Mouse (Mus musculus) stomach, embryonic 15.5 days (tissue): ENCODE results near the gene Ctnnd2. TPM values are rescaled to one million over a fixed set of nuclear protein-coding genes. Genes with fewer than 3 reads are reported as not detected.

Source experiments
- ATAC-seq: fragments of 200-750 bp; cut with Nextera tagmentation; 2 replicates; pipeline ENCODE4 v1.8.0; 2017; ENCODE audit warnings: low read depth, moderate number of reproducible peaks, moderate TSS enrichment; ENCODE audit not compliant: insufficient read depth, low FRiP score
- H3K27ac ChIP-seq: fragments of 300-500 bp; sonication (generic); 2 replicates; pipeline ENCODE4 v1.5.1; 2015; ENCODE audit warnings: mild to moderate bottlenecking, inconsistent platforms
- H3K27me3 ChIP-seq: fragments of 300-500 bp; sonication (generic); replicated peaks from 2 replicates; pipeline ENCODE4 v1.6.1; 2015; ENCODE audit warnings: inconsistent platforms
- H3K36me3 ChIP-seq: fragments of 300-500 bp; sonication (generic); 2 replicates; pipeline ENCODE4 v1.6.1; 2015; ENCODE audit warnings: inconsistent platforms
- H3K4me1 ChIP-seq: fragments of 300-500 bp; sonication (generic); 2 replicates; pipeline ENCODE4 v1.6.1; 2015; ENCODE audit warnings: inconsistent platforms
- H3K4me2 ChIP-seq: fragments of 300-500 bp; sonication (generic); 2 replicates; pipeline ENCODE4 v1.6.1; 2015; ENCODE audit warnings: mild to moderate bottlenecking, inconsistent platforms
- H3K4me3 ChIP-seq: fragments of 300-500 bp; sonication (generic); replicated peaks from 2 replicates; pipeline ENCODE4 v1.5.1; 2015; ENCODE audit warnings: inconsistent platforms
- H3K9ac ChIP-seq: fragments of 300-500 bp; sonication (generic); 2 replicates; pipeline ENCODE4 v1.6.1; 2015; ENCODE audit warnings: inconsistent platforms
- H3K9me3 ChIP-seq: fragments of 300-500 bp; sonication (generic); 2 replicates; pipeline ENCODE4 v1.6.1; 2016; ENCODE audit warnings: inconsistent platforms
- WGBS: fragments of 180-500 bp; shearing (Covaris S2); methylation state at CpG from one replicate; pipeline ENCODE4 v1.1.7; 2015; 5-methylcytosine and 5-hydroxymethylcytosine counted together
- polyA plus RNA-seq: library from polyadenylated mRNA; unstranded; fragments of >200 nt; fragmentation: Nextera tagmentation; extraction: Ambion mirVana; gene quantifications from 2 replicates; pipeline ENCODE4 v1.2.1, GENCODE M21; 2015

The Ctnnd2 gene
- polyA plus RNA-seq, 1 experiment from 2014 or later: 4.5 TPM

- no peak overlapping the region for H3K9ac ChIP-seq
- H3K36me3 ChIP-seq: no peaks in the 10 kb centered on the region
- H3K4me3 ChIP-seq: no peak overlapping the region
- ATAC-seq: no peak
- no peak overlapping the region for H3K27ac ChIP-seq
- WGBS: 81% methylated on average over 6 of the region's 6 CpGs
- H3K4me2 ChIP-seq: no peak overlapping the region
- H3K27me3 ChIP-seq: no peaks in the 10 kb centered on the region
- H3K4me1 ChIP-seq: no peaks in the 10 kb centered on the region
- no peaks in the 10 kb centered on the region for H3K9me3 ChIP-seq
Observed at GRCm38 (mm10) chr15:30471280-30471966, 299.0 kb downstream of the Ctnnd2 start.

DNA sequence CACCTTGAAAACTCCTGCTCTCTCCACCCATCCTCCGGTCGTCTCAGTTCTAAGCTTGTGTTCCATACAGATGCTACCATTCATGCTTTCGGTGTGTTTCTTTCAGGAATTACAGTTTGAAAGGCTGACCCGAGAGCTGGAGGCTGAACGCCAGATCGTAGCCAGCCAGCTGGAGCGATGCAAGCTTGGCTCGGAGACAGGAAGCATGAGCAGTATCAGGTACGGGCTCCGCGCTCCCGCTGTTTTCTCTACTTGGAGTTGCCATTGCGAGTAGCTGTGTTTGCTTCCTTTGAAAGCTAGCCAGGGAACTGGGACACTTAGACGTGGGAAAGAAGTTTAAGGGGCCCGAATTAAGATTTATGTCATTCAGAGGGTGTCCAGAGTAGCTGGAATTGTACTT is 308.3 kb downstream of the Ctnnd2 start:
- Histone ChIP-seq H3K9me3 (no peaks in the 10 kb centered on the region), H3K4me1 (no peaks in the 10 kb centered on the region)
- WGBS: 58% methylated on average over 15 of the region's 15 CpGs

DNA sequence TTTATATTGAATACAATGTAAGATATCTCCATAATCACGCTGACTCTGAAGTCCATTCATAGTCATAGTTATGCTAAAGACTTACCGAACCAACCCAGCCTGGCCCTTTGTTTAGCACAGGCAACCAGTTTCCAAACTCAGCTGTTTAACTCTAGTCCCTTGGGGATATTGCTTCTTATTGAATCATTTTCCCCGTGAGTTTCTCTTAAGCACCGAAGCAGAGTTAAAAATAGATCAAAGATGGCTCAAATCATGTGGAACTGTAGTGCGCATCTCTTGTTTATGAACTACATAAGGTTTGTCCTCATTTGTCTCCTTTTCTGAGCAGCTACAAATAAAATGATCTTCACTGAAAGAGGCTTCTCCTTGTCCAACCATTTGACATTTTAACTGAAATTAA is 334.1 kb downstream of the Ctnnd2 start:
- WGBS: 70% methylated on average over 5 of the region's 5 CpGs
- H3K27ac ChIP-seq: no peak overlapping the region
- H3K27me3 ChIP-seq: no peaks in the 10 kb centered on the region
- H3K4me2 ChIP-seq: no peak overlapping the region
- no peaks in the 10 kb centered on the region for H3K9me3 ChIP-seq
- H3K4me3 ChIP-seq: no peak overlapping the region
- no peak for ATAC-seq
- H3K36me3 ChIP-seq: no peaks in the 10 kb centered on the region
- H3K9ac ChIP-seq: no peak overlapping the region
- no peaks in the 10 kb centered on the region for H3K4me1 ChIP-seq

More for the DNA sequence above, 308.3 kb downstream of the Ctnnd2 start:
- Histone ChIP-seq H3K4me2 (no peak overlapping the region), H3K27me3 (no peaks in the 10 kb centered on the region), H3K9ac (no peak overlapping the region), H3K36me3 (no peaks in the 10 kb centered on the region), H3K4me3 (no peak overlapping the region), H3K27ac (no peak overlapping the region)
- ATAC-seq: no peak

DNA sequence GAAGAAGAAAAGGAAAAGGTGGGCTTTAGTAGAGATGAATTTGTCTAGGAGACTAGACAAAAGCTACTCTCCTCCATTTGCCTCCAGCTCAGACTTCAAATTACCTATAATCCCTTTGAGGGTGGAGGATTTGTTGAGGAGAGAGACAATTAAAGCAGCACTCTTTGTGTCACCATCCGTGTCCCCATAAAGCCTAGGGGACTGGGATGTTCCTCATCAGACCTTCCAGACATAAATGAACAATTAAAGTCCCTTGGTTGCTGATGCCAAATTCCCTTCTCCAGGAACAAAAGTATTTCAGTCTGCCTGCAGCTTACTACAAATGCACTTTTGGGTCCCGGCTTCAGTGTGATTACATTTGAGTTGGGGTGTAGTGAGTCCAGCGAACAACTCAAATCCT is 340.1 kb downstream of the Ctnnd2 start:
- WGBS: 70% methylated on average over 3 of the region's 3 CpGs
- H3K9me3 ChIP-seq: no peaks in the 10 kb centered on the region
- no peak overlapping the region for H3K4me3 ChIP-seq

DNA sequence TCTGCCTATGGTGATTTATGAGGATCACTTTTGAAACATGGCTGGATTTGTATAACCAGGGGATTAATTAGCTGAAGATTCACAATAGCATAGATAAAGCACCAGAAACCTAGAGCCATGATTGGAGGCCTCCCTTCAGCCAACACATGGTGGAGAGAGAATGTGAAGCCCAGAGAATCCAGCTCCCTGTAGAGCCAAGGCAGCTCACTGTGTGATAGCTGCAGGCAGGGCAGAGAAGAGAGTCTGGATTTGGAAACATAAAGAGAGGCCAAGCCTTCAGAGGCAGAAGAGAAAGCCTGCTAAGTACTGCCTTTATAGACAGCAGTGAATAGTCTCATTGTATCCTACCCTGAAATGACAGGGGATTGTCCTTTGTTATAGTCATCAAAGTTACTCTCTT is 340.7 kb downstream of the Ctnnd2 start:
- Histone ChIP-seq H3K27ac (no peak overlapping the region), H3K27me3 (no peaks in the 10 kb centered on the region), H3K4me3 (no peak overlapping the region), H3K9me3 (no peaks in the 10 kb centered on the region), H3K36me3 (no peaks in the 10 kb centered on the region), H3K4me1 (no peaks in the 10 kb centered on the region), H3K4me2 (no peak overlapping the region), H3K9ac (no peak overlapping the region)
- no peak for ATAC-seq

More for the DNA sequence above, 340.1 kb downstream of the Ctnnd2 start:
- no peaks in the 10 kb centered on the region for H3K4me1 ChIP-seq
- H3K27ac ChIP-seq: no peak overlapping the region
- H3K36me3 ChIP-seq: no peaks in the 10 kb centered on the region
- ATAC-seq: no peak
- H3K4me2 ChIP-seq: no peak overlapping the region
- no peak overlapping the region for H3K9ac ChIP-seq
- no peaks in the 10 kb centered on the region for H3K27me3 ChIP-seq

DNA sequence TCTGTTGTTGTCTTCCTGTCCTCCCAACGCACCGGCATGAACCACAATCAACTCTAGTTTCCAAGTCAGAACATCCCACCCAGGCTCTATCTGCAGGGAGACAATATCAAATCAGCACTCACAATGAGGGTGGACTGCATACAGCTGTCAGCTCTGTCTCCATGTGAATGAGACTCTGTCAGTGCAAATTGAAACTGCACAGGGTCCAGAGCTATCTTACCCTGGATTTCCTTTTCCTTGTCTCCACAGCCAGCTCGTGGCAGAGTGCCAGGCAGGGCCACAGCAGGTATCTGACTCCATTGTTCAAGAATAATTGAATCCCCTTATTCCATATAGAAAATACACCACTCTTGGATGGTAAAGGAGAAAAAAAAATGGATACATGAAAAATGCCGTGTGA is 343.0 kb downstream of the Ctnnd2 start:
- 67% methylated on average over 4 of the region's 4 CpGs for WGBS

DNA sequence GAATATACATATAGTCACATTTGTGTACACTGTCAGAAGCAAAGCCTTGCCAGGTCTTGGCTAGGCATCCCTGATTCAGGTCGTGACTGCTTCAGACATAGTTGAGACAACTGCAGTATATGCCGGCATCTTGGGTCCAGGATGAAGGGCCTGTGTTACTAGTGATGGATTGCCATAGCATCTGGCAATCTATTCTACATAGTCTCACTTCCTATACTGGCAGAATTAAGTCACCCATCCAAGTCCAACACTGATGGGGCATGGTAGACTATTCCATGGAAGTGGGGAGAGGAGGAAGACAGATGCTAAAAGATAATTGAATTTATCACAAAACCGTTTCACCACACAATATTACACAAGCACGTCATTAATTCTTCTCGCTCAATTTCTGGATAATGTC is 369.1 kb downstream of the Ctnnd2 start:
- no peak overlapping the region for H3K4me3 ChIP-seq
- ATAC-seq: no peak
- no peak overlapping the region for H3K4me2 ChIP-seq
- 76% methylated on average over 5 of the region's 5 CpGs for whole genome bisulfite sequencing
- no peaks in the 10 kb centered on the region for H3K9me3 ChIP-seq
- H3K36me3 ChIP-seq: no peaks in the 10 kb centered on the region
- H3K27ac ChIP-seq: no peak overlapping the region
- H3K9ac ChIP-seq: no peak overlapping the region
- H3K27me3 ChIP-seq: no peaks in the 10 kb centered on the region
- no peaks in the 10 kb centered on the region for H3K4me1 ChIP-seq

More for the DNA sequence above, 343.0 kb downstream of the Ctnnd2 start:
- Histone ChIP-seq H3K4me2 (no peak overlapping the region), H3K27ac (no peak overlapping the region), H3K4me1 (no peaks in the 10 kb centered on the region), H3K9me3 (no peaks in the 10 kb centered on the region), H3K4me3 (no peak overlapping the region), H3K9ac (no peak overlapping the region), H3K36me3 (no peaks in the 10 kb centered on the region), H3K27me3 (no peaks in the 10 kb centered on the region)
- no peak for ATAC-seq

- no peaks in the 10 kb centered on the region for H3K36me3 ChIP-seq
- no peaks in the 10 kb centered on the region for H3K4me1 ChIP-seq
- WGBS: 85% methylated on average over 4 of the region's 4 CpGs
- no peak overlapping the region for H3K4me2 ChIP-seq
- no peak overlapping the region for H3K4me3 ChIP-seq
- H3K9me3 ChIP-seq: no peaks in the 10 kb centered on the region
- no peak overlapping the region for H3K9ac ChIP-seq
- H3K27ac ChIP-seq: no peak overlapping the region
- no peaks in the 10 kb centered on the region for H3K27me3 ChIP-seq
- ATAC-seq: no peak
Observed at GRCm38 (mm10) chr15:30548263-30548662, 375.9 kb downstream of the Ctnnd2 start.

GRCm38 (mm10) chr15:30550956-30551355 is 378.6 kb downstream of the Ctnnd2 start:
- Histone ChIP-seq H3K4me1 (no peaks in the 10 kb centered on the region), H3K27ac (no peak overlapping the region), H3K36me3 (no peaks in the 10 kb centered on the region), H3K4me3 (no peak overlapping the region), H3K9ac (no peak overlapping the region), H3K9me3 (no peaks in the 10 kb centered on the region), H3K4me2 (no peak overlapping the region), H3K27me3 (no peaks in the 10 kb centered on the region)
- WGBS: 74% methylated on average over 12 of the region's 12 CpGs
- ATAC-seq: no peak

DNA sequence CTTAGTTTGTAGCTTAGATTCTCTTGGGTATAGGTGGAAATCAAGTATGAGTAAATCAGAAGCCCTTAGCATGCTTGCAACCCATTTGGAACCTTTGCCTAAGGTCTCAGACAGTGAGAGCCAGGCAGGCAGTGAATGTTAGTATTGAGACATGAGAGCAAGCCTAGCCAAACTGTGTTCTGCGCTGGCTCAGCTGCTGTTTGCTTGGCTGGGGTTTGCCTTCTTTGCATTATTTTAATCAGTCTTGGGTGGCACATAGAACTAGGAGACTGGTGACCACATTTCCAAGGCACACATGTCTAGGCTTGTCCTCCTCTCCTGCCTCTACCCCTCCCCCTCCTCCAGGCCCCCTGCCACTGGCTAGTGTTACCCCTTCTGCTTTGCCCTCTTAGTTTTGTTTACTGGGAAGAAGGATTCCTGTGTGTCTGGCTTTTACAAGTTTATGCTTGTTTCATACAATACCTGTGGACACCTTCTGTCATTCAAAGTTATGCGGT is 381.6 kb downstream of the Ctnnd2 start:
- H3K4me3 ChIP-seq: no peak overlapping the region
- H3K9ac ChIP-seq: no peak overlapping the region
- no peaks in the 10 kb centered on the region for H3K9me3 ChIP-seq
- 84% methylated on average over 2 of the region's 2 CpGs for WGBS
- no peak overlapping the region for H3K4me2 ChIP-seq
- ATAC-seq: no peak
- no peaks in the 10 kb centered on the region for H3K36me3 ChIP-seq
- H3K4me1 ChIP-seq: no peaks in the 10 kb centered on the region
- no peak overlapping the region for H3K27ac ChIP-seq
- H3K27me3 ChIP-seq: no peaks in the 10 kb centered on the region

DNA sequence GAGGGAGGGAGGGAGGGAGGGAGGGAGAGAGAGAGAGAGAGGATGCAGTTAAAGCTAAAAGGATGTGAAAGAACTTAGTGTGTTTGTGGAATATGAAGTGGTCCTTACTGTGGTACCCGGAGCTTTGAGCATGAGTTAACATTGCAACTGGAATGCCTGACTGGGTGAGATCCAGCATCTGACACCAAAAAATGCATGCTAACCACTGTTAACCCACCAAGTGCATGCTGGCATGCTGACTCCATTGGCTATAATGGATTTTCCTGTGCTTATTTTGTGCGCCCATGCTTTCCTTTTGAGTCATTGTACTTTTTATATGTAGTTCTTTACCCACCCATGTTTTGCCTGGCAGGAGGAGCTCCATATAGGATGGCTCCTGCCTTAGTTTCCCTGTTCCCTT is 383.4 kb downstream of the Ctnnd2 start:
- H3K27ac ChIP-seq: no peak overlapping the region
- no peaks in the 10 kb centered on the region for H3K4me1 ChIP-seq
- no peaks in the 10 kb centered on the region for H3K9me3 ChIP-seq
- no peaks in the 10 kb centered on the region for H3K36me3 ChIP-seq
- no peaks in the 10 kb centered on the region for H3K27me3 ChIP-seq
- H3K4me3 ChIP-seq: no peak overlapping the region
- no peak for ATAC-seq
- WGBS: 77% methylated on average over 2 of the region's 2 CpGs
- H3K9ac ChIP-seq: no peak overlapping the region
- no peak overlapping the region for H3K4me2 ChIP-seq

- 77% methylated on average over 5 of the region's 5 CpGs for WGBS
- Histone ChIP-seq H3K4me1 (no peaks in the 10 kb centered on the region), H3K9ac (no peak overlapping the region), H3K4me3 (no peak overlapping the region), H3K9me3 (no peaks in the 10 kb centered on the region), H3K27ac (no peak overlapping the region), H3K27me3 (no peaks in the 10 kb centered on the region), H3K4me2 (no peak overlapping the region), H3K36me3 (no peaks in the 10 kb centered on the region)
- no peak for ATAC-seq
Observed at GRCm38 (mm10) chr15:30562375-30562774, 390.0 kb downstream of the Ctnnd2 start.

- no peaks in the 10 kb centered on the region for H3K9me3 ChIP-seq
- no peak overlapping the region for H3K4me2 ChIP-seq
- no peak overlapping the region for H3K9ac ChIP-seq
- H3K27ac ChIP-seq: no peak overlapping the region
- no peaks in the 10 kb centered on the region for H3K36me3 ChIP-seq
- 81% methylated on average over 2 of the region's 2 CpGs for WGBS
- H3K27me3 ChIP-seq: no peaks in the 10 kb centered on the region
- no peak overlapping the region for H3K4me3 ChIP-seq
- no peak for ATAC-seq
- H3K4me1 ChIP-seq: no peaks in the 10 kb centered on the region
Observed at GRCm38 (mm10) chr15:30564594-30564993, 392.2 kb downstream of the Ctnnd2 start.
